Mouse (Mus musculus) forelimb bud, embryonic 11.5 days (tissue): ENCODE results near the gene Prmt1.

Experiments used
- DNase-seq: peaks from one replicate; pipeline ENCODE4 v3.0.0-alpha.2; 2012; ENCODE audit warnings: low read depth, low spot score

Gene Prmt1

GRCm38 (mm10) chr7:44952611-44953306, 33.6 kb downstream of the Prmt1 start:
- DNase-seq = peak; percentile 92

GRCm38 (mm10) chr7:44951960-44952359, 34.4 kb downstream of the Prmt1 start:
- DNase-seq = peak; percentile 51

- DNase-seq = no peak
Measured at GRCm38 (mm10) chr7:44949922-44950321, 36.4 kb downstream of the Prmt1 start.

- DNase-seq = no peak
Measured at GRCm38 (mm10) chr7:44942904-44943303, 43.5 kb downstream of the Prmt1 start, which contains the start of gene Tsks. TSS of gene Tsks (plus strand) at chr7:44943204.

- DNase-seq = no peak
Measured at GRCm38 (mm10) chr7:44938680-44939079, 47.7 kb downstream of the Prmt1 start.

GRCm38 (mm10) chr7:44929204-44930151, 56.9 kb downstream of the Prmt1 start, which contains the start of gene Ap2a1:
TSS of gene Ap2a1 (minus strand) at chr7:44929496.
- DNase-seq = peak; percentile 100

GRCm38 (mm10) chr7:44928570-44928969, 57.8 kb downstream of the Prmt1 start:
- no peak for DNase-seq
